Mouse (Mus musculus): ENCODE results near the gene Arhgap29.

DNA sequence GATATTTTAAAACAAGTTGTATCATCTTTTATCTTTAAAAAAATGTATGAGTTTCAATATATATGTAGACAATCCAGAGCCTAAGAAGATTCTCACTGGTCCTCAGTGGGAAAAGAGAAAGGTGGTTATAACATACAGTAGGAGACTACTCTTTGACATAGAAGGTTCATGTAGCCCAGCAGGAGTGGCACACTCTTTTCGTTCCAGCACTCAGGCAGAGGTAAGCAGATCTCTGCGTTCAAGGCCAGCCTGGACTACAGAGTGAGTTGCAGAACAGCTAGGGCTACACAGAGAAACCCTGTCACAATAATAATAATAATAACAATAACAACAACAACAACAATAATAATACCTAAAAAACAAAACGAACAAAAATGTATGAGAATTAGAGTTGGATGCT lies 23.0 kb downstream of the Arhgap29 start:
- TF ChIP-seq CTCF (conservative IDR thresholded peaks at IDR 0.05; ENCODE audit: low read length) (no peak), NANOG (IDR thresholded peaks at IDR 0.05; ENCODE audit: borderline replicate concordance, low read length) (no peak), POU5F1 (IDR thresholded peaks at IDR 0.05; ENCODE audit: borderline replicate concordance, low read length) (no peak)

Data from E14TG2a.4 (cell line).